Mouse (Mus musculus) hindbrain, embryonic 14.5 days (tissue): ENCODE results near the gene Gm853. TPM values are rescaled to one million over a fixed set of nuclear protein-coding genes. Genes with fewer than 3 reads are reported as not detected.

Source experiments
- ATAC-seq: fragments of 200-750 bp; cut with Nextera tagmentation; 2 replicates; pipeline ENCODE4 v1.8.0; 2017; ENCODE audit warnings: moderate number of reproducible peaks, mild to moderate bottlenecking, moderate TSS enrichment, moderate library complexity; ENCODE audit not compliant: low FRiP score
- DNase-seq: peaks from one replicate; pipeline ENCODE4 v3.0.0-alpha.2; 2015; ENCODE audit warnings: low spot score
- H3K27ac ChIP-seq: fragments of 300-500 bp; sonication (generic); 2 replicates; pipeline ENCODE4 v1.5.1; 2014; ENCODE audit warnings: mild to moderate bottlenecking, moderate library complexity
- H3K27me3 ChIP-seq: fragments of 300-500 bp; sonication (generic); 2 replicates; pipeline ENCODE4 v1.6.1; 2014; ENCODE audit warnings: mild to moderate bottlenecking, low read length, mixed read lengths; ENCODE audit not compliant: control insufficient read depth, insufficient read depth
- H3K36me3 ChIP-seq: fragments of 300-500 bp; sonication (generic); replicated peaks from 2 replicates; pipeline ENCODE4 v1.6.1; 2014; ENCODE audit not compliant: control insufficient read depth, insufficient read depth
- H3K4me1 ChIP-seq: fragments of 300-500 bp; sonication (generic); replicated peaks from 2 replicates; pipeline ENCODE4 v1.6.1; 2014; ENCODE audit warnings: antibody characterized with exemption, low read length, mixed read lengths; ENCODE audit not compliant: control insufficient read depth, insufficient read depth
- H3K4me2 ChIP-seq: fragments of 300-500 bp; sonication (generic); replicated peaks from 2 replicates; pipeline ENCODE4 v1.6.1; 2014; ENCODE audit warnings: mild to moderate bottlenecking, moderate library complexity
- H3K4me3 ChIP-seq: fragments of 300-500 bp; sonication (generic); replicated peaks from 2 replicates; pipeline ENCODE4 v1.5.1; 2014; ENCODE audit warnings: mild to moderate bottlenecking, low read length
- H3K9ac ChIP-seq: fragments of 300-500 bp; sonication (generic); 2 replicates; pipeline ENCODE4 v1.6.1; 2014
- H3K9me3 ChIP-seq: fragments of 300-500 bp; sonication (generic); 2 replicates; pipeline ENCODE4 v1.6.1; 2016; ENCODE audit warnings: low read length; ENCODE audit not compliant: control insufficient read depth
- WGBS: fragments of 180-500 bp; shearing (Covaris S2); extraction: QIAGEN DNeasy Blood & Tissue Kit; methylation state at CpG from one replicate; pipeline ENCODE4 v1.1.7; 2014; 5-methylcytosine and 5-hydroxymethylcytosine counted together
- polyA plus RNA-seq: library from polyadenylated mRNA; unstranded; fragments of >200 nt; fragmentation: Nextera tagmentation; extraction: Ambion mirVana; gene quantifications from 2 replicates; pipeline ENCODE4 v1.2.1, GENCODE M21; 2014

Gene Gm853
- 0.86 and 2.4 TPM in 2 replicates for polyA plus RNA-seq

GRCm38 (mm10) chr4:130222179-130222578 lies at the start of gene Gm853:
Gm853 (minus strand) TSS chr4:130222401.
- H3K9ac ChIP-seq, result no peak within 1 kb of the TSS
- WGBS, result 67% methylated on average over 4 of the region's 4 CpGs
- no peak for ATAC-seq

GRCm38 (mm10) chr4:130270611-130271347 lies 48.6 kb upstream of the Gm853 start:
- no peak overlapping the region for H3K4me2 ChIP-seq
- H3K27ac ChIP-seq, result no peak overlapping the region
- H3K9ac ChIP-seq, result no peak overlapping the region
- no peak for ATAC-seq
- H3K36me3 ChIP-seq, result no peaks in the 10 kb centered on the region
- 92% methylated on average over 6 of the region's 6 CpGs for WGBS
- peaks cover 19% of the 10 kb centered on the region for H3K4me1 ChIP-seq
- no peak overlapping the region for H3K4me3 ChIP-seq
- no peaks in the 10 kb centered on the region for H3K9me3 ChIP-seq
- H3K27me3 ChIP-seq, result no peaks in the 10 kb centered on the region
- no peak for DNase-seq

More at GRCm38 (mm10) chr4:130222179-130222578, at the start of gene Gm853:
- H3K4me2 ChIP-seq, result no peak within 1 kb of the TSS
- no peak for DNase-seq
- no peaks in the 10 kb centered on the region for H3K4me1 ChIP-seq
- no peak within 1 kb of the TSS for H3K4me3 ChIP-seq
- H3K27ac ChIP-seq, result no peak within 1 kb of the TSS
- H3K36me3 ChIP-seq, result no peaks in the 10 kb centered on the region
- no peaks in the 10 kb centered on the region for H3K27me3 ChIP-seq
- H3K9me3 ChIP-seq, result no peaks in the 10 kb centered on the region

- 70% methylated on average over 8 of the region's 8 CpGs for WGBS
- ATAC-seq, result no peak
- no peak overlapping the region for H3K4me3 ChIP-seq
- peaks cover 14% of the 10 kb centered on the region for H3K4me1 ChIP-seq
- no peak overlapping the region for H3K9ac ChIP-seq
- DNase-seq, result no peak
- no peak overlapping the region for H3K27ac ChIP-seq
- H3K4me2 ChIP-seq, result no peak overlapping the region
- no peaks in the 10 kb centered on the region for H3K9me3 ChIP-seq
- no peaks in the 10 kb centered on the region for H3K27me3 ChIP-seq
- H3K36me3 ChIP-seq, result no peaks in the 10 kb centered on the region
Observed at GRCm38 (mm10) chr4:130270089-130270488, 47.9 kb upstream of the Gm853 start.

- Histone ChIP-seq H3K9ac (no peak overlapping the region), H3K4me3 (no peak overlapping the region), H3K9me3 (no peaks in the 10 kb centered on the region), H3K4me1 (peaks cover 13% of the 10 kb centered on the region), H3K27me3 (no peaks in the 10 kb centered on the region), H3K36me3 (0 out of 2 replicates have a peak, but pooled peaks cover 3% of the 10 kb centered on the region), H3K27ac (no peak overlapping the region), H3K4me2 (no peak overlapping the region)
- DNase-seq (no peak), ATAC-seq (no peak)
- 85% methylated on average over 10 of the region's 10 CpGs for WGBS
Observed at GRCm38 (mm10) chr4:130268736-130269135, 46.5 kb upstream of the Gm853 start.

- H3K27ac ChIP-seq, result no peak overlapping the region
- ATAC-seq (no peak), DNase-seq (no peak)
- H3K27me3 ChIP-seq, result no peaks in the 10 kb centered on the region
- no peak overlapping the region for H3K4me2 ChIP-seq
- no peaks in the 10 kb centered on the region; the same call in 1 of the 2 replicates for H3K4me1 ChIP-seq
- H3K9ac ChIP-seq, result no peak overlapping the region
- no peak overlapping the region for H3K4me3 ChIP-seq
- 79% methylated on average over 7 of the region's 7 CpGs for WGBS
- H3K36me3 ChIP-seq, result peaks cover 20% of the 10 kb centered on the region
- no peaks in the 10 kb centered on the region for H3K9me3 ChIP-seq
Observed at GRCm38 (mm10) chr4:130267069-130267468, 44.9 kb upstream of the Gm853 start.

GRCm38 (mm10) chr4:130266601-130267000 lies 44.4 kb upstream of the Gm853 start:
- no peak for ATAC-seq
- no peak for DNase-seq
- no peaks in the 10 kb centered on the region for H3K27me3 ChIP-seq
- no peaks in the 10 kb centered on the region for H3K4me1 ChIP-seq
- no peak overlapping the region for H3K9ac ChIP-seq
- no peak overlapping the region for H3K4me2 ChIP-seq
- H3K9me3 ChIP-seq, result no peaks in the 10 kb centered on the region
- H3K27ac ChIP-seq, result no peak overlapping the region
- peaks cover 25% of the 10 kb centered on the region for H3K36me3 ChIP-seq
- no peak overlapping the region for H3K4me3 ChIP-seq
- WGBS, result 64% methylated on average over 9 of the region's 9 CpGs

- 21% methylated on average over 24 of the region's 24 CpGs for WGBS
- no peak overlapping the region for H3K4me2 ChIP-seq
- H3K9ac ChIP-seq, result no peak overlapping the region
- no peaks in the 10 kb centered on the region for H3K27me3 ChIP-seq
- H3K9me3 ChIP-seq, result no peaks in the 10 kb centered on the region
- no peak overlapping the region for H3K27ac ChIP-seq
- peaks cover 35% of the 10 kb centered on the region for H3K36me3 ChIP-seq
- ATAC-seq, result 0 out of 2 replicates have a peak, but pooled peaks have one; percentile 32
- no peak overlapping the region for H3K4me3 ChIP-seq
- DNase-seq, result peak; percentile 65
- H3K4me1 ChIP-seq, result no peaks in the 10 kb centered on the region
Observed at GRCm38 (mm10) chr4:130264698-130265349, 42.6 kb upstream of the Gm853 start.

- H3K4me1 ChIP-seq, result no peaks in the 10 kb centered on the region
- H3K4me2 ChIP-seq, result no peak overlapping the region
- ATAC-seq, result no peak
- H3K4me3 ChIP-seq, result no peak overlapping the region
- WGBS, result 17% methylated on average over 11 of the region's 11 CpGs
- no peak overlapping the region for H3K9ac ChIP-seq
- no peak for DNase-seq
- no peaks in the 10 kb centered on the region for H3K27me3 ChIP-seq
- no peak overlapping the region for H3K27ac ChIP-seq
- no peaks in the 10 kb centered on the region for H3K9me3 ChIP-seq
- H3K36me3 ChIP-seq, result peaks cover 42% of the 10 kb centered on the region
Observed at GRCm38 (mm10) chr4:130264131-130264530, 41.9 kb upstream of the Gm853 start.

- Histone ChIP-seq H3K9ac (no peak overlapping the region), H3K9me3 (no peaks in the 10 kb centered on the region), H3K27me3 (no peaks in the 10 kb centered on the region), H3K4me2 (no peak overlapping the region), H3K36me3 (peaks cover 73% of the 10 kb centered on the region), H3K4me1 (no peaks in the 10 kb centered on the region), H3K27ac (no peak overlapping the region), H3K4me3 (no peak overlapping the region)
- no peak for ATAC-seq
- no peak for DNase-seq
- 44% methylated on average over 5 of the region's 5 CpGs for WGBS
Observed at GRCm38 (mm10) chr4:130260406-130260805, 38.2 kb upstream of the Gm853 start.
